Mouse (Mus musculus): ENCODE results near the gene Stk40.

Gene Stk40

GRCm38 (mm10) chr4:126097711-126098253, 6.0 kb upstream of the Stk40 start:
- no peak for DNase-seq (ENCODE audit: low spot score)

GRCm38 (mm10) chr4:126099365-126099764, 4.4 kb upstream of the Stk40 start:
- no peak for DNase-seq (ENCODE audit: low spot score)

- no peak for DNase-seq (ENCODE audit: low spot score)
These were observed 3.0 kb upstream of the Stk40 start for GRCm38 (mm10) chr4:126100764-126101163.

GRCm38 (mm10) chr4:126102061-126102841, 1.5 kb upstream of the Stk40 start:
- DNase-seq (ENCODE audit: low spot score) = peak; percentile 75

- peak; percentile 98 for DNase-seq (ENCODE audit: low spot score)
These were observed 638 bp upstream of the Stk40 start for GRCm38 (mm10) chr4:126103057-126103581.

GRCm38 (mm10) chr4:126104261-126105075, 711 bp downstream of the Stk40 start:
- no peak for DNase-seq (ENCODE audit: low spot score)

GRCm38 (mm10) chr4:126105131-126105783, 1.5 kb downstream of the Stk40 start:
- no peak for DNase-seq (ENCODE audit: low spot score)

GRCm38 (mm10) chr4:126108061-126108740, 4.4 kb downstream of the Stk40 start:
- peak; percentile 45 for DNase-seq (ENCODE audit: low spot score)

GRCm38 (mm10) chr4:126109613-126110373, 6.0 kb downstream of the Stk40 start:
- DNase-seq (ENCODE audit: low spot score) = peak; percentile 86

- peak; percentile 66 for DNase-seq (ENCODE audit: low spot score)
These were observed 6.8 kb downstream of the Stk40 start for GRCm38 (mm10) chr4:126110374-126111152.

GRCm38 (mm10) chr4:126111153-126111549, 7.4 kb downstream of the Stk40 start:
- DNase-seq (ENCODE audit: low spot score) = no peak

GRCm38 (mm10) chr4:126113243-126113642, 9.5 kb downstream of the Stk40 start:
- peak; percentile 62 for DNase-seq (ENCODE audit: low spot score)

- DNase-seq (ENCODE audit: low spot score) = peak; percentile 51
These were observed 10.2 kb downstream of the Stk40 start for GRCm38 (mm10) chr4:126113943-126114342.

GRCm38 (mm10) chr4:126115411-126115810, 11.7 kb downstream of the Stk40 start:
- no peak for DNase-seq (ENCODE audit: low spot score)

GRCm38 (mm10) chr4:126115871-126116521, 12.2 kb downstream of the Stk40 start:
- no peak for DNase-seq (ENCODE audit: low spot score)

- DNase-seq (ENCODE audit: low spot score) = peak; percentile 47
These were observed 13.4 kb downstream of the Stk40 start for GRCm38 (mm10) chr4:126117116-126117515.

- no peak for DNase-seq (ENCODE audit: low spot score)
These were observed 14.9 kb downstream of the Stk40 start for GRCm38 (mm10) chr4:126118651-126119050.

- DNase-seq (ENCODE audit: low spot score) = no peak
These were observed 15.3 kb downstream of the Stk40 start for GRCm38 (mm10) chr4:126119051-126119450.

- peak; percentile 42 for DNase-seq (ENCODE audit: low spot score)
These were observed 16.3 kb downstream of the Stk40 start for GRCm38 (mm10) chr4:126120052-126120451.
